Mouse (Mus musculus): Measurements from ENCODE around the gene Plekho1.
A peak's percentile ranks its signal among the peaks of the same experiment; 100 is the strongest.
"Not testable (repeated sequence)": the region's sequence is repeated elsewhere in the genome, so short reads cannot be mapped to it uniquely, and the experiment has no call there.

Gene Plekho1

GRCm38 (mm10) chr3:95995802-95996428 is at the start of gene Plekho1:
Plekho1 (minus strand) TSS chr3:95996001.
- DNase-seq (ENCODE audit: low spot score) = peak; percentile 67

DNA sequence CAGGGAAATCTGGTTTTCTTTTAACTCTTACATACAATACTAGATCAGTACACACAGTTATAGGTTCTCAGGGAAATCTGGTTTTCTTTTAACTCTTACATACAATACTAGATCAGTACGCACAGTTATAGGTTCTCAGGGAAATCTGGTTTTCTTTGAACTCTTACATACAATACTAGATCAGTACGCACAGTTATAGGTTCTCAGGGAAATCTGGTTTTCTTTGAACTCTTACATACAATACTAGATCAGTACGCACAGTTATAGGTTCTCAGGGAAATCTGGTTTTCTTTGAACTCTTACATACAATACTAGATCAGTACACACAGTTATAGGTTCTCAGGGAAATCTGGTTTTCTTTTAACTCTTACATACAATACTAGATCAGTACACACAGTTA is 48.8 kb upstream of the Plekho1 start:
- DNase-seq (ENCODE audit: low spot score) = not testable (repeated sequence)

DNA sequence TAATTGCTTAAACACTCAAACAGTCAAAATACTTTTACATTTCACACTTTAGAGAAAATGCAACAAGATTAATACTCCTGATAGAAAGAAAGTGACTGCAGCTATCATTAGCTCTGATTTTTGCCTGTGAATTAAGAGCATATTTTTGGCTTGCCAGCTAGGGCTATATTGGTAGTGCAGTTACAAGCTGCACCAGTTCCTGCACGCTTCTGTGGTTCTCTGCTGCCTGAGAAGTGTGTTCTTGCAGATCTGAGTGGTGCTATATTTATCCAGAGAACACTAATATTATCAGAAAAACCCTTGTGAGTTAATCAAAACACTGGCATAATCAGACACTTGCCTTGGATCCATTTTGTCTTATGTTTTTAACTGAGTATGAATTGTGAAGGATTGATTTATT is 47.3 kb upstream of the Plekho1 start:
- no peak for DNase-seq (ENCODE audit: low spot score)

- no peak for DNase-seq (ENCODE audit: low spot score)
These were observed 45.3 kb upstream of the Plekho1 start for GRCm38 (mm10) chr3:96041079-96041478.

GRCm38 (mm10) chr3:96040663-96041006 is 44.8 kb upstream of the Plekho1 start:
- DNase-seq (ENCODE audit: low spot score) = no peak

DNA sequence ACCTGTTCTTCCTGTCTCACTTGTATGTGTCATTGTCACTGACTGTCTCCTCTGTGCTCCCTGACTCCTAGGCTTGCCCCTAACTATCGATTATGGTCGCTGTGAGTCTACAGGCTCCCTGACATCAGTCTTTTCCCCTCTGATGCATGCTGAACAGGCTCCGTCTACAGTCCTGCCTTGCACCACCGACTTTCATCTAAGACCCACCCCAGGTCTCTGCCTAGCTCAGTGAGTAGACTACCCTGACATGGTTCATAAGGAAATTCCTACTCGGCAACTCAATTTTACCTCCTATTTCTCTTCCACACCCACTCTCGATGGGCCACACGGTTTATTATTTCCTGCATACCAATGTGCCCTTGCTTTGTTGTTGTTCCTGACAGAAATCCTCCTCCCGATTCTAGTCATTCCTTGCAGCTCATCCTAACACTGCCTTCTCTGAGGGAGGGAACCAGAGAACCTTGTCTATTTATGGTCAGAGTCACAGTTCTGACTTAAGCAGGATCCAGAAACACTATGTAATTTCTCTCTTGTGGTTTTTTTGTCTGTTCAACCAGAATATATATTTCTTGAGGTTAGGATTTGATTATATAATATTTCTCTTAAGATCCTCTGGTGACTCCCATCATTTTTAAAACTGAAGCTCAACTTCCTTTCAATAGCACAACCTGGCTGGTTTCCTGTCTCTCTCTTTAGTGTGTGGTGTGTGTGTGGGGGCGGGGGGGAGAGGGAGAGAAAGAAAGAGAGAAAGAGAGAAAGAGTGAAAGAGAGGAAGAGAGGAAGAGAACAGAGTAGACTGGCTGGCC is 44.3 kb upstream of the Plekho1 start:
- DNase-seq (ENCODE audit: low spot score) = no peak

- no peak for DNase-seq (ENCODE audit: low spot score)
These were observed 43.0 kb upstream of the Plekho1 start for GRCm38 (mm10) chr3:96038851-96039250.

GRCm38 (mm10) chr3:96038156-96038555 is 42.4 kb upstream of the Plekho1 start:
- DNase-seq (ENCODE audit: low spot score) = no peak

GRCm38 (mm10) chr3:96036796-96037195 is 41.0 kb upstream of the Plekho1 start:
- DNase-seq (ENCODE audit: low spot score) = no peak

- peak; percentile 6 for DNase-seq (ENCODE audit: low spot score)
These were observed 37.2 kb upstream of the Plekho1 start for GRCm38 (mm10) chr3:96033046-96033445.

GRCm38 (mm10) chr3:96032652-96033017 is 36.8 kb upstream of the Plekho1 start:
- no peak for DNase-seq (ENCODE audit: low spot score)

GRCm38 (mm10) chr3:96031991-96032651 is 36.3 kb upstream of the Plekho1 start:
- no peak for DNase-seq (ENCODE audit: low spot score)

DNA sequence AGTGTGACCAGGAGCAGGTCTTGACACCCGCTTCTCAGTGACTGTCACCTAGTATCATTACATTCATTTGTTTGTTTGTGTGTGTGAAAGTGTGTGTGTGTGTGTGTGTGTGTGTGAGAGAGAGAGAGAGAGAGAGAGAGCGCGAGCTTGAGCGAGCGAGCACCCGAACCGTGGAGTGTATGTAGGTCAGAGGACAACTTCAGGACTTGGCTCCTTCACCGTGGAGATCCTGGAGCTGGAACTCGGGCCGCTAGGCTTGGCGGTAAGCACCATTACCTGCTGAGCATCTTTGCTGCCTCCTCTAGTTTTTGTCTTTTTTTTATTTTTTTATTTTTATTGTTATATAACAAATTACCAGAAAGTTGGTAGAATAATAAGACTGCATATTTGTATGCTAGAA is 34.0 kb upstream of the Plekho1 start:
- no peak for DNase-seq (ENCODE audit: low spot score)

GRCm38 (mm10) chr3:96029336-96029735 is 33.5 kb upstream of the Plekho1 start:
- no peak for DNase-seq (ENCODE audit: low spot score)

- no peak for DNase-seq (ENCODE audit: low spot score)
These were observed 32.1 kb upstream of the Plekho1 start for GRCm38 (mm10) chr3:96027875-96028274.

- DNase-seq (ENCODE audit: low spot score) = no peak
These were observed 31.3 kb upstream of the Plekho1 start for GRCm38 (mm10) chr3:96027145-96027544.

GRCm38 (mm10) chr3:96021421-96022128 is 25.8 kb upstream of the Plekho1 start:
- no peak for DNase-seq (ENCODE audit: low spot score)

DNA sequence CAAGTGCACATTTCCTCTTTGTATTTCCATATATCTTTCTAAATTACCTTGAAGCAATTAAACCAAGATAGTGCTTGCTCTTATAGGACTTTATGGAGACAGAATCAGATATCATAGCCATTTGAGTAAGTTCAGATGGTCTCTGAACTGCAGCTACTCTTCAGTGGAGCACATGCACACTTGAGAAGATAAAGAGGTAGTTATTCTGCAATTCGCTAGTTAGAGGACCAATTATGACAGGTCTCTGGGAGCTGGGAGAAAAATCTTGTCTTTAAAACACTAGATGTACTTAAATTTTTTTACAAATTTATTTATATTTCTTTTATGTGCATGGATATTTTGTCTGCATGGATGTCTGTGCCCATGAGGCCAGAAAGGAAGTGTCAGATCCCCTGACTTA is 24.9 kb upstream of the Plekho1 start:
- no peak for DNase-seq (ENCODE audit: low spot score)

DNA sequence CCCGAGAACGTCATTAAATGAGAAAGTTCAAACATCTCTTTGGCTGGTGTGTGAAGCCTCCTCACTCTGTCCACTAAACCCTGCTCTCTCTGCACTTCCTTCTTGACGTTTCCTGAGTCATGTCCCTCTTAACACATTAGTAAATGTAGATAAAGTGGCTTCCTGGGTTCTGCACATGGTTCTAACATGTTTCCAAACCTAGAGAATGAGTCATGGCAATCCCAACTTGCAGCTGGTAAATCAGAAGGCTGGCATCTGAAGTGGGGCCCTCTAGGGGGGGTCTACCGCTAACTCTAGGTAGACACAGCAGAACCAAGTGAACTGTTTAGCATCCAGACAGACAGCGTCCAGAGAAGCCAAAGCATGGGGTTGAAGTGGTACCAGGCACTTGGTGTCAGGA is 21.7 kb upstream of the Plekho1 start:
- no peak for DNase-seq (ENCODE audit: low spot score)

GRCm38 (mm10) chr3:96016257-96016889 is 20.6 kb upstream of the Plekho1 start:
- DNase-seq (ENCODE audit: low spot score) = no peak

- DNase-seq (ENCODE audit: low spot score) = no peak
These were observed 19.9 kb upstream of the Plekho1 start for GRCm38 (mm10) chr3:96015681-96016080.

- no peak for DNase-seq (ENCODE audit: low spot score)
These were observed 17.0 kb upstream of the Plekho1 start for GRCm38 (mm10) chr3:96012805-96013204.
